Mouse (Mus musculus): ENCODE results near the gene Foxk1. TPM values are rescaled to one million over a fixed set of nuclear protein-coding genes. Genes with fewer than 3 reads are reported as not detected.

Gene Foxk1
- total RNA-seq, 1 experiment = 10.7 TPM

DNA sequence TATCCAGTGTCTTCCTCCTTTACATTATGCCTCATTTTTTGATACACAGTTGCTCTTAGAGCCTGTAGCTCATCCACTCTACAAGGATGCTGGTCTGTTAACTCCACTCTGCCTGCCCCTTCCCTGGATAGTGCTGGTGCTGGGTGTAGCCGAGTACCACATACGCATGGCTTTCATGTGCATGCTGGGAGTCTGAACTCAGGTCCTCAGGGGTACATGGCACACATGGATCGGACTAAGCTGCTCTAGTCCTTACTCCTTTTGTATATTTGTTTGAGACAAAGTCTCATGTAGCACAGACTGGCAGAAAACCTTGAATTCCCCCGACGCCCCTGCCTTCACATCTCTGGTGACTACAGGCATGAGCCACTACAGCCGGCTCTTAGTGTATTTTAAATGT lies 15.0 kb upstream of the Foxk1 start:
- TF ChIP-seq CHD2 (IDR thresholded peaks at IDR 0.05; ENCODE audit: low read depth, low read length) (no peak), HCFC1 (IDR thresholded peaks at IDR 0.05; ENCODE audit: borderline replicate concordance, insufficient read depth, low read length) (no peak), ZNF384 (IDR thresholded peaks at IDR 0.05; ENCODE audit: low read depth, low read length) (no peak), MAFK (IDR thresholded peaks at IDR 0.05; ENCODE audit: insufficient read depth, low read depth, low read length) (no peak), ZC3H11A (IDR thresholded peaks at IDR 0.05; ENCODE audit: borderline replicate concordance, low read depth, low read length) (no peak)
- H3K4me1 ChIP-seq (ENCODE audit: control insufficient read depth in 2 of 2, insufficient read depth in 2 of 2, low read length in 2 of 2, poor library complexity in 1 of 2) = no peaks in the 10 kb centered on the region
- no peak for DNase-seq (ENCODE audit: low read depth, low spot score)
- H3K9ac ChIP-seq (ENCODE audit: insufficient read depth, low read depth, low read length, poor library complexity, severe bottlenecking) = no peak overlapping the region
- H3K4me3 ChIP-seq (ENCODE audit: insufficient read depth in 1 of 2, low read depth in 1 of 2, low read length in 2 of 2, poor library complexity in 1 of 2, severe bottlenecking in 1 of 2) = no peak overlapping the region
- H3K9me3 ChIP-seq (ENCODE audit: control insufficient read depth, insufficient read depth, low read depth, low read length) = no peaks in the 10 kb centered on the region
- H3K36me3 ChIP-seq (ENCODE audit: control insufficient read depth, insufficient read depth, low read length, poor library complexity, severe bottlenecking) = no peaks in the 10 kb centered on the region
- no peak overlapping the region for H3K27ac ChIP-seq (ENCODE audit: insufficient read depth, low read depth, low read length, poor library complexity, severe bottlenecking)
- in situ Hi-C loops (cut with MboI; ENCODE audit: low sequenced_read_pairs in 2 of 2, unreplicated experiment in 2 of 2) = no loop called here

DNA sequence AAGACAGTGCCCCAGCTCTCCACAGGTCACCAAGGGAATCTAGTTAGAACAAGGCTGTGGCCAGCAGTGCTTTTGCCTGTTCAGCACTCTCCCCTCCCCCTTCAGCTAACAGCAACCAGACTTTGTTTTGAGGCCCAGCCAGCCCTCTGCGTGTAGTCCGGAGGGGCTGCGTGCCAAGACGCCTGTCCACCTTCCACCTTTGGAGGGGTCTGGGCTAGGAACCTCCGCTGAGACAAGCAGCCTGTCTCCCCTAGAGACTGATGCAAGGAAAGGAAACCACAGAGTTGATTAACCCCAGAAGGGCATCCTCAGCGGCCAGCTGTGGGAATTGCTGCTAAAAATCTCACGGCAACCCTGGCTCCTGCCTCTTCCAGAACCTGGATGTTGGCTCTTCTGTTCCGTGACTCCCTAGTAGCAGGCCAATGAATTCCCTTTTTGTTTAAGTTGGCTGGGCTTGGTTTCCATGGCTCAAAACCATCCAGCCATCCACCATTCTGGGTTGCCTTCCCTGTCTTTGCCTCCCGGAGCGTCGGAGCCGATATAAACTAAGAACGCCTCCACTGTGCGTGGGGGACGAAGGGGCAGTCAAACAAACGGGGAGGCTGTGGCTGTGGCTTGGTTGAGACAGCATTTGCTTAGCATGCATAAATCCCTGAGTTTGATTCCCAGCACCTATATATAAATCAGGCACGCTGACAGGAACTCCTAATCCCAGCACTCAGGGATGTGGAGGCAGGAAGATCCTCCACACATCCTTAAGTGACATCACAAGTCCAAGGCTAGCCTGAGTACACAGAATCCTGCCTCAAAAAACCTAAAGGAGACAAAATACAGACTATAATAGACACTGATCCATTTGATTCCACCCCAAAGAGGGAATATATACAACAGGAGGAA lies 14.3 kb upstream of the Foxk1 start:
- H3K4me1 ChIP-seq (ENCODE audit: control insufficient read depth in 2 of 2, insufficient read depth in 2 of 2, low read length in 2 of 2, poor library complexity in 1 of 2) = peaks cover 0 to 4% of the 10 kb centered on the region in 2 experiments; a peak in 1 of 4 replicates
- H3K4me3 ChIP-seq (ENCODE audit: insufficient read depth in 1 of 2, low read depth in 1 of 2, low read length in 2 of 2, poor library complexity in 1 of 2, severe bottlenecking in 1 of 2) = no peak overlapping the region
- no peaks in the 10 kb centered on the region for H3K9me3 ChIP-seq (ENCODE audit: control insufficient read depth, insufficient read depth, low read depth, low read length)
- in situ Hi-C loops (cut with MboI; ENCODE audit: low sequenced_read_pairs in 2 of 2, unreplicated experiment in 2 of 2) = no loop called here
- no peaks in the 10 kb centered on the region for H3K36me3 ChIP-seq (ENCODE audit: control insufficient read depth, insufficient read depth, low read length, poor library complexity, severe bottlenecking)
- TF ChIP-seq ZNF384 (IDR thresholded peaks at IDR 0.05; ENCODE audit: low read depth, low read length) (no peak), CHD2 (IDR thresholded peaks at IDR 0.05; ENCODE audit: low read depth, low read length) (no peak), ZC3H11A (IDR thresholded peaks at IDR 0.05; ENCODE audit: borderline replicate concordance, low read depth, low read length) (no peak), MAFK (IDR thresholded peaks at IDR 0.05; ENCODE audit: insufficient read depth, low read depth, low read length) (no peak), HCFC1 (IDR thresholded peaks at IDR 0.05; ENCODE audit: borderline replicate concordance, insufficient read depth, low read length) (no peak)
- H3K27ac ChIP-seq (ENCODE audit: insufficient read depth, low read depth, low read length, poor library complexity, severe bottlenecking) = no peak overlapping the region
- H3K9ac ChIP-seq (ENCODE audit: insufficient read depth, low read depth, low read length, poor library complexity, severe bottlenecking) = no peak overlapping the region
- DNase-seq (ENCODE audit: low read depth, low spot score) = no peak

DNA sequence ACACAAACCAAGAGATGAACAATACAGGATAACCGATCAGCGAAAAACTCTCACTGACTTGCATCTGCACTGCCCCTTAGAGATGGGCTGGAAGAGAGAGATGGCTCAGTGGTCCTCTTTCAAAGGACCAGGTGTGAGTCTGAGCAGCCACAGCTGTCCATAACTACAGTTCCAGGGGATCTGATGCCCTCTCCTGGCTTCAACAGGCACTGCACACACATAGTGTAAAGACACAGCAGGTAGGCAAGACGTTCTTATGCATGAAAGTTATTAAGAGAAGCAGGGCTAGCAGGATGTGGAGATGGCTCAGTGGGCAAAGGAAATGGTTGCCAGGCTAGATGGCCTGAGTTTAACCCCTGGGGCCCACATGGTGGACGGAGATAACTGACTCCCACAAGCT lies 13.6 kb upstream of the Foxk1 start:
- Histone ChIP-seq H3K4me3 (ENCODE audit: insufficient read depth in 1 of 2, low read depth in 1 of 2, low read length in 2 of 2, poor library complexity in 1 of 2, severe bottlenecking in 1 of 2) (no peak overlapping the region), H3K9me3 (ENCODE audit: control insufficient read depth, insufficient read depth, low read depth, low read length) (no peaks in the 10 kb centered on the region), H3K36me3 (ENCODE audit: control insufficient read depth, insufficient read depth, low read length, poor library complexity, severe bottlenecking) (no peaks in the 10 kb centered on the region), H3K27ac (ENCODE audit: insufficient read depth, low read depth, low read length, poor library complexity, severe bottlenecking) (no peak overlapping the region), H3K4me1 (ENCODE audit: control insufficient read depth in 2 of 2, insufficient read depth in 2 of 2, low read length in 2 of 2, poor library complexity in 1 of 2) (peaks cover 0 to 6% of the 10 kb centered on the region in 2 experiments; a peak in 1 of 4 replicates), H3K9ac (ENCODE audit: insufficient read depth, low read depth, low read length, poor library complexity, severe bottlenecking) (no peak overlapping the region)
- DNase-seq (ENCODE audit: low read depth, low spot score) = no peak
- in situ Hi-C loops (cut with MboI; ENCODE audit: low sequenced_read_pairs in 2 of 2, unreplicated experiment in 2 of 2) = no loop called here
- TF ChIP-seq CHD2 (IDR thresholded peaks at IDR 0.05; ENCODE audit: low read depth, low read length) = no peak
- no peak for TF ChIP-seq HCFC1 (IDR thresholded peaks at IDR 0.05; ENCODE audit: borderline replicate concordance, insufficient read depth, low read length)
- no peak for TF ChIP-seq MAFK (IDR thresholded peaks at IDR 0.05; ENCODE audit: insufficient read depth, low read depth, low read length)
- no peak for TF ChIP-seq ZC3H11A (IDR thresholded peaks at IDR 0.05; ENCODE audit: borderline replicate concordance, low read depth, low read length)
- TF ChIP-seq ZNF384 (IDR thresholded peaks at IDR 0.05; ENCODE audit: low read depth, low read length) = no peak

DNA sequence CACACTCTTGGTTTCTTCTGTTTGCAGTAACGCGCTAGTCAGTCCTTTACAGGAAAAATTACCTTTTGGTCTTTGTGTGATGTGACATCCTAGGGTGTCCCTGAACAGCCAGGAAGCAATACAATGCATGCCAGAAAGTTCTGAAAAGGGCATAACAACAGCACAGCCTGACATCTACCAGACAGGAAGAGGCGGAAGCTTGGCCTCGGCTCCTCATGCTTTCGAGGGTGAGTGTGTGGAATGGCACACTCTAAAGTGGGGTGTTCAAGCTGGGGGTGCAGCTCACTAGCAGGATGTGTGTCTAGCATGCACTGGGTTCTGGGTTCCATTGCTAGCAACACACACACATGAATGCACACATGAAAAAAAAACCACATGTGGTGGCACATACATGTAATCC lies 9.6 kb upstream of the Foxk1 start:
- no peak for DNase-seq (ENCODE audit: low read depth, low spot score)
- no peaks in the 10 kb centered on the region for H3K36me3 ChIP-seq (ENCODE audit: control insufficient read depth, insufficient read depth, low read length, poor library complexity, severe bottlenecking)
- peaks cover 0 to 9% of the 10 kb centered on the region in 2 experiments; a peak in 1 of 4 replicates for H3K4me1 ChIP-seq (ENCODE audit: control insufficient read depth in 2 of 2, insufficient read depth in 2 of 2, low read length in 2 of 2, poor library complexity in 1 of 2)
- no peak for TF ChIP-seq ZNF384 (IDR thresholded peaks at IDR 0.05; ENCODE audit: low read depth, low read length)
- no peak overlapping the region for H3K27ac ChIP-seq (ENCODE audit: insufficient read depth, low read depth, low read length, poor library complexity, severe bottlenecking)
- no peak overlapping the region for H3K9ac ChIP-seq (ENCODE audit: insufficient read depth, low read depth, low read length, poor library complexity, severe bottlenecking)
- in situ Hi-C loops (cut with MboI; ENCODE audit: low sequenced_read_pairs in 2 of 2, unreplicated experiment in 2 of 2) = no loop called here
- no peaks in the 10 kb centered on the region for H3K9me3 ChIP-seq (ENCODE audit: control insufficient read depth, insufficient read depth, low read depth, low read length)
- no peak overlapping the region for H3K4me3 ChIP-seq (ENCODE audit: insufficient read depth in 1 of 2, low read depth in 1 of 2, low read length in 2 of 2, poor library complexity in 1 of 2, severe bottlenecking in 1 of 2)
